Mouse (Mus musculus): ENCODE measurements around the gene Lingo2. TPM values are rescaled to one million over a fixed set of nuclear protein-coding genes. Genes with fewer than 3 reads are reported as not detected.

The Lingo2 gene
- 44.5 and 45.6 TPM in 2 replicates for polyA plus RNA-seq (2015; fragmentation: Nextera tagmentation; extraction: Ambion mirVana)

- Histone ChIP-seq H3K9me3 (no peaks in the 10 kb centered on the region), H3K4me3 (peak within 1 kb of the TSS; percentile 66)
Observed at GRCm38 (mm10) chr4:36951150-36951954, at the start of gene Lingo2. Gene Lingo2 (minus strand): TSS chr4:36951747.

GRCm38 (mm10) chr4:36973358-36973757 lies 21.8 kb upstream of the Lingo2 start:
- Histone ChIP-seq H3K4me2 (no peak overlapping the region), H3K27me3 (no peaks in the 10 kb centered on the region), H3K27ac (replicated peaks) (no peak overlapping the region), H3K9ac (no peak overlapping the region), H3K36me3 (no peaks in the 10 kb centered on the region), H3K4me3 (no peak overlapping the region), H3K9me3 (no peaks in the 10 kb centered on the region), H3K4me1 (replicated peaks) (no peaks in the 10 kb centered on the region)
- no peak for ATAC-seq (ENCODE audit: low read depth)
- WGBS = 91% methylated on average over 4 of the region's 4 CpGs

More at GRCm38 (mm10) chr4:36951150-36951954, at the start of gene Lingo2:
- peaks cover 21% of the 10 kb centered on the region for H3K4me1 ChIP-seq (replicated peaks)
- ATAC-seq (ENCODE audit: low read depth) = peak; percentile 62
- H3K27me3 ChIP-seq = peaks cover 45% of the 10 kb centered on the region
- under 1% methylated on average over 61 of the region's 61 CpGs for WGBS
- no peaks in the 10 kb centered on the region for H3K36me3 ChIP-seq
- H3K9ac ChIP-seq = peak within 1 kb of the TSS; percentile 82
- peak within 1 kb of the TSS; percentile 66 for H3K27ac ChIP-seq (replicated peaks)
- H3K4me2 ChIP-seq = peak within 1 kb of the TSS; percentile 89

GRCm38 (mm10) chr4:36952431-36953429 lies 1.2 kb upstream of the Lingo2 start:
- WGBS = 7% methylated on average over 20 of the region's 20 CpGs

GRCm38 (mm10) chr4:36951955-36952215 lies 338 bp upstream of the Lingo2 start:
- peak overlapping the region; percentile 89 for H3K4me2 ChIP-seq
- H3K9me3 ChIP-seq = no peaks in the 10 kb centered on the region
- no peaks in the 10 kb centered on the region for H3K36me3 ChIP-seq
- under 1% methylated on average over 7 of the region's 7 CpGs for WGBS
- no peak overlapping the region for H3K27ac ChIP-seq (replicated peaks)
- H3K4me3 ChIP-seq = peak overlapping the region; percentile 66
- H3K9ac ChIP-seq = peak overlapping the region; percentile 82
- ATAC-seq (ENCODE audit: low read depth) = no peak
- H3K27me3 ChIP-seq = peaks cover 45% of the 10 kb centered on the region
- H3K4me1 ChIP-seq (replicated peaks) = peaks cover 21% of the 10 kb centered on the region

More at GRCm38 (mm10) chr4:36952431-36953429, 1.2 kb upstream of the Lingo2 start:
- H3K9me3 ChIP-seq = no peaks in the 10 kb centered on the region
- peaks cover 45% of the 10 kb centered on the region for H3K27me3 ChIP-seq
- peaks cover 21% of the 10 kb centered on the region for H3K4me1 ChIP-seq (replicated peaks)
- peak overlapping the region; percentile 89 for H3K4me2 ChIP-seq
- H3K36me3 ChIP-seq = no peaks in the 10 kb centered on the region
- H3K27ac ChIP-seq (replicated peaks) = no peak overlapping the region
- no peak for ATAC-seq (ENCODE audit: low read depth)
- peak overlapping the region; percentile 82 for H3K9ac ChIP-seq
- peak overlapping the region; percentile 66 for H3K4me3 ChIP-seq

- 1% methylated on average over 11 of the region's 11 CpGs for WGBS
- ATAC-seq (ENCODE audit: low read depth) = peak; percentile 72
- no peaks in the 10 kb centered on the region for H3K36me3 ChIP-seq
- peak overlapping the region; percentile 82 for H3K9ac ChIP-seq
- no peaks in the 10 kb centered on the region for H3K9me3 ChIP-seq
- H3K4me3 ChIP-seq = peak overlapping the region; percentile 66
- peak overlapping the region; percentile 89 for H3K4me2 ChIP-seq
- H3K27me3 ChIP-seq = peaks cover 45% of the 10 kb centered on the region
- H3K27ac ChIP-seq (replicated peaks) = peak overlapping the region; percentile 66
- H3K4me1 ChIP-seq (replicated peaks) = peaks cover 21% of the 10 kb centered on the region
Observed at GRCm38 (mm10) chr4:36950790-36951149, 777 bp downstream of the Lingo2 start.

- no peaks in the 10 kb centered on the region for H3K36me3 ChIP-seq
- WGBS = under 1% methylated on average over 42 of the region's 43 CpGs
- no peaks in the 10 kb centered on the region for H3K9me3 ChIP-seq
- peak overlapping the region; percentile 66 for H3K4me3 ChIP-seq
- H3K9ac ChIP-seq = peak overlapping the region; percentile 82
- peak; percentile 90 for ATAC-seq (ENCODE audit: low read depth)
- H3K27ac ChIP-seq (replicated peaks) = peak overlapping the region; percentile 66
- peaks cover 21% of the 10 kb centered on the region for H3K4me1 ChIP-seq (replicated peaks)
- H3K27me3 ChIP-seq = peaks cover 45% of the 10 kb centered on the region
- H3K4me2 ChIP-seq = peak overlapping the region; percentile 89
Observed at GRCm38 (mm10) chr4:36950021-36950751, 1.4 kb downstream of the Lingo2 start.

GRCm38 (mm10) chr4:36890810-36891209 lies 60.7 kb downstream of the Lingo2 start:
- no peaks in the 10 kb centered on the region for H3K9me3 ChIP-seq
- H3K4me1 ChIP-seq (replicated peaks) = no peaks in the 10 kb centered on the region
- no peak overlapping the region for H3K27ac ChIP-seq (replicated peaks)
- H3K36me3 ChIP-seq = no peaks in the 10 kb centered on the region
- WGBS = 92% methylated on average over 1 of the region's 1 CpGs
- ATAC-seq (ENCODE audit: low read depth) = no peak
- H3K27me3 ChIP-seq = no peaks in the 10 kb centered on the region
- H3K9ac ChIP-seq = no peak overlapping the region
- H3K4me3 ChIP-seq = no peak overlapping the region
- no peak overlapping the region for H3K4me2 ChIP-seq

GRCm38 (mm10) chr4:36890365-36890764 lies 61.2 kb downstream of the Lingo2 start:
- H3K4me2 ChIP-seq = no peak overlapping the region
- no peaks in the 10 kb centered on the region for H3K4me1 ChIP-seq (replicated peaks)
- H3K36me3 ChIP-seq = no peaks in the 10 kb centered on the region
- no peaks in the 10 kb centered on the region for H3K27me3 ChIP-seq
- no peak overlapping the region for H3K27ac ChIP-seq (replicated peaks)
- H3K4me3 ChIP-seq = no peak overlapping the region
- no peak for ATAC-seq (ENCODE audit: low read depth)
- WGBS = 91% methylated on average over 3 of the region's 3 CpGs
- H3K9me3 ChIP-seq = no peaks in the 10 kb centered on the region
- H3K9ac ChIP-seq = no peak overlapping the region

GRCm38 (mm10) chr4:36874781-36875180 lies 76.8 kb downstream of the Lingo2 start:
- H3K36me3 ChIP-seq = no peaks in the 10 kb centered on the region
- H3K4me1 ChIP-seq (replicated peaks) = no peaks in the 10 kb centered on the region
- no peaks in the 10 kb centered on the region for H3K27me3 ChIP-seq
- H3K9ac ChIP-seq = no peak overlapping the region
- no peak overlapping the region for H3K27ac ChIP-seq (replicated peaks)
- no peak overlapping the region for H3K4me3 ChIP-seq
- H3K9me3 ChIP-seq = no peaks in the 10 kb centered on the region
- H3K4me2 ChIP-seq = no peak overlapping the region
- no peak for ATAC-seq (ENCODE audit: low read depth)

- Histone ChIP-seq H3K27me3 (no peaks in the 10 kb centered on the region), H3K27ac (replicated peaks) (no peak overlapping the region), H3K9ac (no peak overlapping the region), H3K4me1 (replicated peaks) (no peaks in the 10 kb centered on the region), H3K4me3 (no peak overlapping the region), H3K9me3 (no peaks in the 10 kb centered on the region), H3K36me3 (no peaks in the 10 kb centered on the region), H3K4me2 (no peak overlapping the region)
- no peak for ATAC-seq (ENCODE audit: low read depth)
Observed at GRCm38 (mm10) chr4:36824982-36825381, 126.6 kb downstream of the Lingo2 start.

- Histone ChIP-seq H3K4me3 (no peak overlapping the region), H3K4me1 (replicated peaks) (no peaks in the 10 kb centered on the region), H3K4me2 (no peak overlapping the region), H3K9me3 (no peaks in the 10 kb centered on the region), H3K27me3 (no peaks in the 10 kb centered on the region), H3K9ac (no peak overlapping the region), H3K36me3 (no peaks in the 10 kb centered on the region), H3K27ac (replicated peaks) (no peak overlapping the region)
- ATAC-seq (ENCODE audit: low read depth) = no peak
Observed at GRCm38 (mm10) chr4:36821914-36822313, 129.6 kb downstream of the Lingo2 start.

GRCm38 (mm10) chr4:36775088-36775487 lies 176.5 kb downstream of the Lingo2 start:
- ATAC-seq (ENCODE audit: low read depth) = no peak
- Histone ChIP-seq H3K9me3 (no peaks in the 10 kb centered on the region), H3K4me2 (no peak overlapping the region), H3K4me3 (no peak overlapping the region), H3K4me1 (replicated peaks) (no peaks in the 10 kb centered on the region), H3K36me3 (no peaks in the 10 kb centered on the region), H3K9ac (no peak overlapping the region), H3K27ac (replicated peaks) (no peak overlapping the region), H3K27me3 (no peaks in the 10 kb centered on the region)
- 92% methylated on average over 4 of the region's 4 CpGs for WGBS

All from neural tube, embryonic 13.5 days (tissue).